In the genomic region with DNA sequence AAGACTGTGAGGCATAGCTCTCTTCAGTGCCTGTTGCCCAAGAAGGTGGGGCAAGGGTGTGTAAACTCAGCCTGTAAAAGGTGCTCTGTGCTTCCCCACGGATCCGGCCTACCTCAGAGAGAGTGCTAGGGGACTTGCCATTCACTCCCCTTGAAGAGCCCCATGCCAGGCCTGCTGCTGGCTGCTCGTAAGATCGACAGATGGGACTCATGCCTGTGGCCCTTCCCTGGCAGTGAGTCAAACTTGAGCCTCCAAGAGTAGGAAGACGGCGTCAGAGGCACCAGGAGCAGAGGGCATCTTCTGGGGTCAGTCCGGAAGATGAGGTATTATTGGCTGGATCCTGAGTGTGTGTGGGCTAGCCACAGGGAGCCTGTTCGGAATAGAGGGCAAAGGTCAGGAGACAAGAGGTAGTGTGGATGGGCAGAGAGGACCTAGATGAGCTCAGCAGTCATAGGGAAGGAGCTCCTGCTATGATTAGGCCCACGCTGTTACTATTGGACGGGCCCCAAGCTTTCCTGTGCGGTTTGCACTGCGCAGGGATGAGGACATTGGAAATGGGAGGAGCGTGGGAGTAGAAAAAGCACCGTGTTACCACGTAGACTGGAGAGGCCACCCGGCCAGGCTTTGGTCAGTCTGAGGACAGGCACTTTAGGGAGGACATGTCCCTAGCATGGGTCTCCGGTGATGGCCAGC, we compare ENCODE assay signal across 18 mouse cellular contexts. TPM values are rescaled to one million over a fixed set of nuclear protein-coding genes. Genes with fewer than 3 reads are reported as not detected.
DNase-seq lines count a peak whose midpoint lies in the region; ATAC-seq and TF ChIP-seq lines count a peak whose summit lies in the region.
"Had no signal": no experiment of that assay in that cellular context is flagged by ENCODE, and none has a peak within 500 bp of the region (broad histone marks: within the 10 kb centered on the region; RNA-seq: fewer than 3 reads in every experiment).

No protein-coding gene starts in this region.

- no peaks in the 10 kb centered on the region for H3K9me3 ChIP-seq in hindbrain, embryonic 13.5 days
- no peaks in the 10 kb centered on the region for H3K9me3 ChIP-seq in hindbrain, embryonic 11.5 days (ENCODE audit: control insufficient read depth, low read length)
- H3K9me3 ChIP-seq in midbrain, embryonic 10.5 days (replicated peaks), result no peaks in the 10 kb centered on the region
- no peaks in the 10 kb centered on the region for H3K9me3 ChIP-seq in midbrain, embryonic 15.5 days
- no peaks in the 10 kb centered on the region for H3K9me3 ChIP-seq in hindbrain, postnatal 0 days (ENCODE audit: low read length)
- H3K9me3 ChIP-seq: lung, embryonic 15.5 days had no signal

- H3K9ac ChIP-seq in hindbrain, embryonic 13.5 days, result no peak overlapping the region
- H3K9ac ChIP-seq in hindbrain, embryonic 11.5 days (ENCODE audit: low read depth, low read length), result no peak overlapping the region
- no peak overlapping the region for H3K9ac ChIP-seq in midbrain, embryonic 15.5 days
- H3K9ac ChIP-seq in hindbrain, postnatal 0 days (replicated peaks; ENCODE audit: low read length), result no peak overlapping the region
- H3K9ac ChIP-seq: lung, embryonic 15.5 days had no signal

- no peak overlapping the region for H3K4me3 ChIP-seq in hindbrain, embryonic 13.5 days
- no peak overlapping the region for H3K4me3 ChIP-seq in hindbrain, embryonic 11.5 days (ENCODE audit: low read depth, low read length)
- no peak overlapping the region for H3K4me3 ChIP-seq in midbrain, embryonic 10.5 days
- no peak overlapping the region for H3K4me3 ChIP-seq in midbrain, embryonic 15.5 days
- H3K4me3 ChIP-seq in hindbrain, postnatal 0 days (ENCODE audit: low read length), result no peak overlapping the region
- H3K4me3 ChIP-seq: lung, embryonic 15.5 days had no signal

- DNase-seq in hindbrain, embryonic 11.5 days (ENCODE audit: low spot score), result no peak
- no peak for DNase-seq in midbrain, embryonic 10.5 days (ENCODE audit: low spot score)
- DNase-seq in cerebellum, adult 8-10 months, result peak; percentile 94
- peak; percentile 72 for DNase-seq in hindbrain, postnatal 0 days (ENCODE audit: low spot score)
- DNase-seq in spleen, adult 12 weeks (ENCODE audit: low spot score), result no peak
- DNase-seq: adrenal gland, adult 2 months had no signal

- H3K27me3 ChIP-seq in hindbrain, embryonic 13.5 days, result no peaks in the 10 kb centered on the region
- peaks cover 3% of the 10 kb centered on the region; the same call in 1 of the 2 replicates for H3K27me3 ChIP-seq in hindbrain, embryonic 11.5 days (ENCODE audit: control insufficient read depth, insufficient read depth, low read length)
- peaks cover 25% of the 10 kb centered on the region for H3K27me3 ChIP-seq in midbrain, embryonic 10.5 days (ENCODE audit: low read depth, poor library complexity, severe bottlenecking)
- H3K27me3 ChIP-seq in midbrain, embryonic 15.5 days (replicated peaks), result no peaks in the 10 kb centered on the region
- H3K27me3 ChIP-seq in hindbrain, postnatal 0 days (ENCODE audit: insufficient read depth, low read length), result no peaks in the 10 kb centered on the region

- peaks cover 51% of the 10 kb centered on the region for H3K36me3 ChIP-seq in hindbrain, embryonic 13.5 days
- no peaks in the 10 kb centered on the region for H3K36me3 ChIP-seq in hindbrain, embryonic 11.5 days (ENCODE audit: control insufficient read depth, insufficient read depth, low read length)
- H3K36me3 ChIP-seq in midbrain, embryonic 10.5 days, result peaks cover 23% of the 10 kb centered on the region
- H3K36me3 ChIP-seq in midbrain, embryonic 15.5 days (replicated peaks), result peaks cover 19% of the 10 kb centered on the region
- peaks cover 19% of the 10 kb centered on the region; the same call in 1 of the 2 replicates for H3K36me3 ChIP-seq in hindbrain, postnatal 0 days (ENCODE audit: insufficient read depth, low read length)
- H3K36me3 ChIP-seq: lung, embryonic 15.5 days had no signal

- TF ChIP-seq CTCF in hindbrain, postnatal 0 days (IDR thresholded peaks at IDR 0.05; ENCODE audit: low read depth), result no peak

- H3K27ac ChIP-seq in hindbrain, embryonic 13.5 days, result peak overlapping the region; percentile 69
- no peak overlapping the region for H3K27ac ChIP-seq in hindbrain, embryonic 11.5 days (ENCODE audit: low read depth, low read length)
- peak overlapping the region; percentile 42; the same call in 1 of the 2 replicates for H3K27ac ChIP-seq in midbrain, embryonic 10.5 days (replicated peaks)
- H3K27ac ChIP-seq in midbrain, embryonic 15.5 days, result no peak overlapping the region
- peak overlapping the region; percentile 57 for H3K27ac ChIP-seq in hindbrain, postnatal 0 days
- H3K27ac ChIP-seq: lung, embryonic 15.5 days had no signal

- 79% methylated on average over 17 of the region's 17 CpGs for WGBS in hindbrain, embryonic 13.5 days
- WGBS in hindbrain, embryonic 11.5 days, result 79% methylated on average over 17 of the region's 17 CpGs
- WGBS in midbrain, embryonic 10.5 days, result 79% methylated on average over 17 of the region's 17 CpGs
- 80% methylated on average over 17 of the region's 17 CpGs for WGBS in midbrain, embryonic 15.5 days
- WGBS in hindbrain, postnatal 0 days, result 50% methylated on average over 17 of the region's 17 CpGs

- peaks cover 54% of the 10 kb centered on the region for H3K4me1 ChIP-seq in hindbrain, embryonic 13.5 days (replicated peaks)
- H3K4me1 ChIP-seq in hindbrain, embryonic 11.5 days (replicated peaks; ENCODE audit: control insufficient read depth, insufficient read depth, low read length), result peaks cover 17% of the 10 kb centered on the region
- H3K4me1 ChIP-seq in midbrain, embryonic 10.5 days, result peaks cover 50% of the 10 kb centered on the region
- H3K4me1 ChIP-seq in midbrain, embryonic 15.5 days, result peaks cover 42% of the 10 kb centered on the region
- H3K4me1 ChIP-seq in hindbrain, postnatal 0 days (ENCODE audit: insufficient read depth, low read length), result peaks cover 29% of the 10 kb centered on the region

- no peak overlapping the region for H3K4me2 ChIP-seq in hindbrain, embryonic 13.5 days
- H3K4me2 ChIP-seq in hindbrain, embryonic 11.5 days (replicated peaks; ENCODE audit: low read depth, low read length), result no peak overlapping the region
- no peak overlapping the region for H3K4me2 ChIP-seq in midbrain, embryonic 15.5 days
- H3K4me2 ChIP-seq in hindbrain, postnatal 0 days (ENCODE audit: low read depth, low read length), result no peak overlapping the region
- H3K4me2 ChIP-seq: lung, embryonic 15.5 days had no signal

- ATAC-seq in hindbrain, embryonic 13.5 days (ENCODE audit: low FRiP score), result no peak
- ATAC-seq in hindbrain, embryonic 11.5 days (ENCODE audit: low FRiP score), result no peak
- ATAC-seq in midbrain, embryonic 15.5 days (replicated peaks), result no peak
- ATAC-seq in hindbrain, postnatal 0 days, result peak; percentile 6; the same call in 1 of the 2 replicates
- ATAC-seq in megakaryocyte, adult 5-6 weeks (ENCODE audit: poor library complexity, severe bottlenecking), result no peak
- ATAC-seq: inflammation-experienced regulatory T-cells, adult 6 months had no signal

RNA-seq across cellular contexts. Expression of gene Slc22a12, which starts 14.8 kb away (rescaled TPM):
- 0.10 and 0.23 TPM in 2 replicates for polyA plus RNA-seq in hindbrain, embryonic 13.5 days (2015; fragmentation: Nextera tagmentation; extraction: Ambion mirVana)
- polyA plus RNA-seq in hindbrain, embryonic 11.5 days (2014; fragmentation: Nextera tagmentation; extraction: Ambion mirVana), result not detected in 2 replicates
- not detected in 2 replicates for polyA plus RNA-seq in midbrain, embryonic 10.5 days (2016; fragmentation: Nextera tagmentation; extraction: Ambion mirVana)
- 0.17 and 0.32 TPM in 2 replicates for polyA plus RNA-seq in midbrain, embryonic 15.5 days (2015; fragmentation: Nextera tagmentation; extraction: Ambion mirVana)
- total RNA-seq in hindbrain, postnatal 0 days (2014; rRNA removed), result 0.21 and 1.2 TPM in 2 replicates
- polyA plus RNA-seq in hindbrain, postnatal 0 days (2015; fragmentation: Nextera tagmentation; extraction: Ambion mirVana), result 0.28 and 0.35 TPM in 2 replicates
- total RNA-seq in megakaryocyte, adult 5-6 weeks (2015), result not detected in 2 replicates
- total RNA-seq in megakaryocyte, adult 5-6 weeks (2017), result not detected in 2 replicates
- total RNA-seq: ES-E14; gastrocnemius, postnatal 4 days; liver, adult 2 months; megakaryocyte-erythroid progenitor cell, adult 5-6 weeks had no signal
- polyA plus RNA-seq: C2C12; embryonic facial prominence, embryonic 11.5 days; heart, embryonic 16.5 days; inflammation-experienced regulatory T-cells, adult 6 months; liver, adult 2 months had no signal

Comparison
In these comparisons a context has a peak if more than half of its experiments do, and no peak if none do; other contexts are left out.
1. H3K27ac ChIP-seq: peak in hindbrain, embryonic 13.5 days (single experiment), midbrain, embryonic 10.5 days (single experiment) and hindbrain, postnatal 0 days (single experiment); none in hindbrain, embryonic 11.5 days (single experiment) and midbrain, embryonic 15.5 days (single experiment).
2. DNase-seq: peak in cerebellum, adult 8-10 months (single experiment) and hindbrain, postnatal 0 days (single experiment); none in hindbrain, embryonic 11.5 days (single experiment), midbrain, embryonic 10.5 days (single experiment) and spleen, adult 12 weeks (single experiment).